Mouse (Mus musculus) heart, adult 2 months (tissue): ENCODE measurements around the gene Cpsf4l.

ENCODE experiments used
- CTCF ChIP-seq: fragments of 200-600 bp; IDR thresholded peaks from 2 replicates; pipeline ENCODE4 v1.8.1; 2022; ENCODE audit warnings: antibody characterized with exemption, mild to moderate bottlenecking, moderate library complexity
- POLR2A ChIP-seq: fragments of 200-500 bp; IDR thresholded peaks from 2 replicates; pipeline ENCODE4 v1.6.1; 2011; ENCODE audit warnings: mild to moderate bottlenecking, low read depth, low read length, control low read depth; ENCODE audit not compliant: insufficient read depth

DNA sequence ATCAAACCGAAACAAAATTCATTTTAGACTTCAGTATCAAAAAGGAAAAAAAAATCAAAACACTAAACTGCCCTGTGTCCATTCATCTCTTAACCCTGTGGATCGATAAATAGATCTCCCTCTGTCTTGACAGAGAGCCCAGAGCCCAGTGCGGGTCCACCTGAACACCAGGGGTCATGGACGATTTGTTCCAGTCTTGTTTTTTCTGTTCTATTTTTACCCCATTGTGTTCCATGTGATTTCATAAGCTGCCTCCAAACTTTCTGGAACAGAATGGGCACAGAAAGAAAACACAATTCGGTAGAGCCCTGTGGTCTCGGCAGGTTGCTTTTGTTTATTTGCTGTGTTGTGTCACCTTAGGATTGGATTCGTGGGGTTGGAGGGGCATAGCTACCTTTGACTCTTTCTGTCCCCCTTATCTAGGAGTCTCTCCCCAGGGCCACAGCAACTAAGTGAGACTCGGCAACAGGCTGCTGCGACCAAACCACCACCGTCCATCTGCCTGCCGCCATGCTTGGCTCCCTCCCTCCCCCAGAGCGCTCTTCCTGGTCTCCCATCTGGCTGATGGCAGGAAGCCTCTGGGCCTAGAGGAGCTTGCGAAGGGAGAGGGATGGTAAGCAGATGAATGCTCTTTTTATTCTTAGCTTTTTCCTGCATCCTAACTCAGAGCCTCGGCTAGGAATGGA is 12.7 kb upstream of the Cpsf4l start:
- TF ChIP-seq CTCF (peak; percentile 19; the same call in 1 of the 2 replicates), POLR2A (no peak)
